Mouse (Mus musculus) intestine, embryonic 14.5 days (tissue): ENCODE results near the gene Gm11992. TPM values are rescaled to one million over a fixed set of nuclear protein-coding genes. Genes with fewer than 3 reads are reported as not detected.
A peak's percentile ranks its signal among the peaks of the same experiment; 100 is the strongest.

Source experiments
- ATAC-seq: fragments of 200-750 bp; cut with Nextera tagmentation; replicated peaks from 2 replicates; pipeline ENCODE4 v1.8.0; 2017; ENCODE audit warnings: low read depth, moderate number of reproducible peaks, moderate TSS enrichment, moderate library complexity; ENCODE audit not compliant: low FRiP score, low TSS enrichment
- DNase-seq: peaks from one replicate; pipeline ENCODE4 v3.0.0-alpha.2; 2018; ENCODE audit warnings: low spot score
- H3K27ac ChIP-seq: fragments of 300-500 bp; sonication (generic); 2 replicates; pipeline ENCODE4 v1.5.1; 2014; ENCODE audit warnings: low read depth, mild to moderate bottlenecking, control low read depth
- H3K27me3 ChIP-seq: fragments of 300-500 bp; sonication (generic); replicated peaks from 2 replicates; pipeline ENCODE4 v1.6.1; 2014; ENCODE audit warnings: low read length, control low read depth; ENCODE audit not compliant: control insufficient read depth, insufficient read depth
- H3K36me3 ChIP-seq: fragments of 300-500 bp; sonication (generic); 2 replicates; pipeline ENCODE4 v1.6.1; 2014; ENCODE audit warnings: low read length, control low read depth; ENCODE audit not compliant: control insufficient read depth, insufficient read depth
- H3K4me1 ChIP-seq: fragments of 300-500 bp; sonication (generic); replicated peaks from 2 replicates; pipeline ENCODE4 v1.6.1; 2014; ENCODE audit warnings: low read length, control low read depth, mixed read lengths; ENCODE audit not compliant: control insufficient read depth, insufficient read depth
- H3K4me2 ChIP-seq: fragments of 300-500 bp; sonication (generic); 2 replicates; pipeline ENCODE4 v1.6.1; 2014; ENCODE audit warnings: low read length
- H3K4me3 ChIP-seq: fragments of 300-500 bp; sonication (generic); 2 replicates; pipeline ENCODE4 v1.5.1; 2014; ENCODE audit warnings: low read depth, low read length, control low read depth, mixed read lengths
- H3K9ac ChIP-seq: fragments of 300-500 bp; sonication (generic); 2 replicates; pipeline ENCODE4 v1.6.1; 2014; ENCODE audit warnings: mild to moderate bottlenecking, low read length
- H3K9me3 ChIP-seq: fragments of 300-500 bp; sonication (generic); 2 replicates; pipeline ENCODE4 v1.6.1; 2016; ENCODE audit warnings: low read length, control low read depth; ENCODE audit not compliant: control insufficient read depth
- WGBS: fragments of 180-500 bp; shearing (Covaris S2); extraction: QIAGEN DNeasy Blood & Tissue Kit; methylation state at CpG from one replicate; pipeline ENCODE4 v1.1.7; 2014; 5-methylcytosine and 5-hydroxymethylcytosine counted together
- polyA plus RNA-seq: library from polyadenylated mRNA; unstranded; fragments of >200 nt; fragmentation: Nextera tagmentation; extraction: Ambion mirVana; gene quantifications from 2 replicates; pipeline ENCODE4 v1.2.1, GENCODE M21; 2014

Gm11992 gene
- polyA plus RNA-seq, 1 experiment from 2014 or later, result 0.51 TPM

GRCm38 (mm10) chr11:9024782-9025181 lies 23.6 kb upstream of the Gm11992 start:
- ATAC-seq (no peak), DNase-seq (no peak)
- no peak overlapping the region for H3K4me3 ChIP-seq
- no peaks in the 10 kb centered on the region for H3K9me3 ChIP-seq
- no peaks in the 10 kb centered on the region for H3K36me3 ChIP-seq
- no peaks in the 10 kb centered on the region for H3K4me1 ChIP-seq
- no peak overlapping the region for H3K9ac ChIP-seq
- H3K4me2 ChIP-seq, result no peak overlapping the region
- 76% methylated on average over 7 of the region's 7 CpGs for WGBS
- no peaks in the 10 kb centered on the region for H3K27me3 ChIP-seq
- H3K27ac ChIP-seq, result no peak overlapping the region

- Histone ChIP-seq H3K9ac (no peak overlapping the region), H3K4me2 (no peak overlapping the region), H3K4me1 (no peaks in the 10 kb centered on the region), H3K27me3 (no peaks in the 10 kb centered on the region), H3K27ac (no peak overlapping the region), H3K9me3 (no peaks in the 10 kb centered on the region), H3K36me3 (no peaks in the 10 kb centered on the region), H3K4me3 (no peak overlapping the region)
- 74% methylated on average over 3 of the region's 3 CpGs for WGBS
- no peak for DNase-seq
- ATAC-seq, result no peak
Measured at GRCm38 (mm10) chr11:9025211-9025610, 23.2 kb upstream of the Gm11992 start.

GRCm38 (mm10) chr11:9031530-9031929 lies 16.9 kb upstream of the Gm11992 start:
- 73% methylated on average over 2 of the region's 2 CpGs for WGBS
- H3K27ac ChIP-seq, result no peak overlapping the region

GRCm38 (mm10) chr11:9046546-9046945 lies 1.8 kb upstream of the Gm11992 start:
- WGBS, result 86% methylated on average over 2 of the region's 2 CpGs
- Histone ChIP-seq H3K27me3 (peaks cover 18% of the 10 kb centered on the region), H3K9me3 (no peaks in the 10 kb centered on the region), H3K4me2 (no peak overlapping the region), H3K4me3 (no peak overlapping the region), H3K36me3 (no peaks in the 10 kb centered on the region), H3K27ac (no peak overlapping the region), H3K9ac (no peak overlapping the region), H3K4me1 (no peaks in the 10 kb centered on the region)
- ATAC-seq, result no peak
- DNase-seq, result no peak

More at GRCm38 (mm10) chr11:9031530-9031929, 16.9 kb upstream of the Gm11992 start:
- no peaks in the 10 kb centered on the region for H3K27me3 ChIP-seq
- H3K36me3 ChIP-seq, result no peaks in the 10 kb centered on the region
- H3K4me1 ChIP-seq, result no peaks in the 10 kb centered on the region
- no peaks in the 10 kb centered on the region for H3K9me3 ChIP-seq
- no peak overlapping the region for H3K4me3 ChIP-seq
- no peak overlapping the region for H3K9ac ChIP-seq
- DNase-seq, result no peak
- no peak overlapping the region for H3K4me2 ChIP-seq
- ATAC-seq, result no peak

- no peaks in the 10 kb centered on the region for H3K4me1 ChIP-seq
- DNase-seq, result no peak
- whole genome bisulfite sequencing, result 80% methylated on average over 5 of the region's 5 CpGs
- H3K36me3 ChIP-seq, result no peaks in the 10 kb centered on the region
- peaks cover 18% of the 10 kb centered on the region for H3K27me3 ChIP-seq
- no peak overlapping the region for H3K4me2 ChIP-seq
- no peak overlapping the region for H3K4me3 ChIP-seq
- ATAC-seq, result no peak
- H3K27ac ChIP-seq, result no peak overlapping the region
- H3K9ac ChIP-seq, result no peak overlapping the region
- H3K9me3 ChIP-seq, result no peaks in the 10 kb centered on the region
Measured at GRCm38 (mm10) chr11:9047044-9047443, 1.4 kb upstream of the Gm11992 start.

GRCm38 (mm10) chr11:9048703-9049060 lies 288 bp downstream of the Gm11992 start, which contains the start of gene Sun3:
Sun3 (minus strand) TSS chr11:9048991.
- DNase-seq (peak; percentile 86), ATAC-seq (peak; percentile 78)
- Histone ChIP-seq H3K4me2 (peak within 1 kb of the TSS; percentile 99), H3K27ac (no peak within 1 kb of the TSS), H3K27me3 (peaks cover 18% of the 10 kb centered on the region), H3K4me1 (no peaks in the 10 kb centered on the region), H3K36me3 (no peaks in the 10 kb centered on the region), H3K4me3 (peak within 1 kb of the TSS; percentile 48), H3K9ac (peak within 1 kb of the TSS; percentile 4; the same call in 1 of the 2 replicates), H3K9me3 (no peaks in the 10 kb centered on the region)
- 1% methylated on average over 18 of the region's 18 CpGs for WGBS

GRCm38 (mm10) chr11:9050241-9050640 lies 1.8 kb downstream of the Gm11992 start:
- Histone ChIP-seq H3K4me3 (no peak overlapping the region), H3K4me2 (no peak overlapping the region), H3K27me3 (peaks cover 18% of the 10 kb centered on the region), H3K27ac (no peak overlapping the region), H3K9me3 (no peaks in the 10 kb centered on the region), H3K9ac (no peak overlapping the region), H3K36me3 (no peaks in the 10 kb centered on the region), H3K4me1 (no peaks in the 10 kb centered on the region)
- WGBS, result 85% methylated on average over 4 of the region's 4 CpGs
- DNase-seq (no peak), ATAC-seq (no peak)

- no peak for ATAC-seq
Measured at GRCm38 (mm10) chr11:9051895-9052294, 3.5 kb downstream of the Gm11992 start.

GRCm38 (mm10) chr11:9056937-9057336 lies 8.5 kb downstream of the Gm11992 start:
- ATAC-seq, result no peak
- Histone ChIP-seq H3K4me1 (no peaks in the 10 kb centered on the region), H3K4me3 (no peak overlapping the region), H3K27me3 (no peaks in the 10 kb centered on the region), H3K4me2 (no peak overlapping the region), H3K27ac (no peak overlapping the region), H3K9me3 (no peaks in the 10 kb centered on the region), H3K36me3 (no peaks in the 10 kb centered on the region), H3K9ac (no peak overlapping the region)
- 81% methylated on average over 2 of the region's 2 CpGs for WGBS
- DNase-seq, result no peak

More at GRCm38 (mm10) chr11:9051895-9052294, 3.5 kb downstream of the Gm11992 start:
- 67% methylated on average over 2 of the region's 2 CpGs for WGBS
- peaks cover 18% of the 10 kb centered on the region for H3K27me3 ChIP-seq
- no peak overlapping the region for H3K9ac ChIP-seq
- no peak for DNase-seq
- no peak overlapping the region for H3K27ac ChIP-seq
- no peak overlapping the region for H3K4me2 ChIP-seq
- H3K9me3 ChIP-seq, result no peaks in the 10 kb centered on the region
- H3K36me3 ChIP-seq, result no peaks in the 10 kb centered on the region
- H3K4me1 ChIP-seq, result no peaks in the 10 kb centered on the region
- H3K4me3 ChIP-seq, result no peak overlapping the region
